Mouse (Mus musculus): ENCODE measurements at regions not wholly inside any gene's neighbourhood (a gene's known extent, or its start where the extent isn't known, plus 50 kb on each side); places are given as distances from the start of the nearest gene placed in this dataset.

- TF ChIP-seq ZNF384 (IDR thresholded peaks at IDR 0.05; ENCODE audit: low read depth, low read length), result no peak
- no peak for TF ChIP-seq MAFK (IDR thresholded peaks at IDR 0.05; ENCODE audit: insufficient read depth, low read depth, low read length)
- no peak for TF ChIP-seq CHD2 (IDR thresholded peaks at IDR 0.05; ENCODE audit: low read depth, low read length)
- TF ChIP-seq ZC3H11A (IDR thresholded peaks at IDR 0.05; ENCODE audit: borderline replicate concordance, low read depth, low read length), result no peak
These were observed 242.5 kb downstream of the Hhipl2 start for GRCm38 (mm10) chr1:183660541-183660940.

All from ES-E14 (cell line).